Mouse (Mus musculus) liver, embryonic 13.5 days (tissue): Measurements from ENCODE around the gene Ahctf1. TPM values are rescaled to one million over a fixed set of nuclear protein-coding genes. Genes with fewer than 3 reads are reported as not detected.
A peak's percentile ranks its signal among the peaks of the same experiment; 100 is the strongest.
"Not testable (repeated sequence)": the region's sequence is repeated elsewhere in the genome, so short reads cannot be mapped to it uniquely, and the experiment has no call there.

Source experiments
- ATAC-seq: fragments of 200-750 bp; cut with Nextera tagmentation; 2 replicates; pipeline ENCODE4 v1.8.0; 2017; ENCODE audit warnings: low read depth, mild to moderate bottlenecking, moderate number of reproducible peaks, moderate library complexity
- DNase-seq: peaks from one replicate; pipeline ENCODE4 v3.0.0; 2022
- H3K27ac ChIP-seq: fragments of 300-500 bp; sonication (generic); 2 replicates; pipeline ENCODE4 v1.5.1; 2015; ENCODE audit warnings: moderate library complexity, mild to moderate bottlenecking, inconsistent platforms
- H3K27me3 ChIP-seq: fragments of 300-500 bp; sonication (generic); 2 replicates; pipeline ENCODE4 v1.6.1; 2015; ENCODE audit warnings: mild to moderate bottlenecking, inconsistent platforms
- H3K36me3 ChIP-seq: fragments of 300-500 bp; sonication (generic); 2 replicates; pipeline ENCODE4 v1.6.1; 2015; ENCODE audit warnings: mild to moderate bottlenecking, inconsistent platforms
- H3K4me1 ChIP-seq: fragments of 300-500 bp; sonication (generic); replicated peaks from 2 replicates; pipeline ENCODE4 v1.6.1; 2015; ENCODE audit warnings: inconsistent platforms
- H3K4me2 ChIP-seq: fragments of 300-500 bp; sonication (generic); 2 replicates; pipeline ENCODE4 v1.6.1; 2015; ENCODE audit warnings: inconsistent platforms, mild to moderate bottlenecking, moderate library complexity
- H3K4me3 ChIP-seq: fragments of 300-500 bp; sonication (generic); replicated peaks from 2 replicates; pipeline ENCODE4 v1.5.1; 2015; ENCODE audit warnings: mild to moderate bottlenecking, inconsistent platforms
- H3K9ac ChIP-seq: fragments of 300-500 bp; sonication (generic); 2 replicates; pipeline ENCODE4 v1.6.1; 2015; ENCODE audit warnings: mild to moderate bottlenecking, inconsistent platforms
- H3K9me3 ChIP-seq: fragments of 300-500 bp; sonication (generic); replicated peaks from 2 replicates; pipeline ENCODE4 v1.6.1; 2016; ENCODE audit warnings: inconsistent platforms
- WGBS: fragments of 180-500 bp; shearing (Covaris S2); methylation state at CpG from one replicate; pipeline ENCODE4 v1.1.7; 2015; ENCODE audit not compliant: insufficient replicate concordance; 5-methylcytosine and 5-hydroxymethylcytosine counted together
- polyA plus RNA-seq: library from polyadenylated mRNA; unstranded; fragments of >200 nt; fragmentation: Nextera tagmentation; extraction: Ambion mirVana; gene quantifications from 2 replicates; pipeline ENCODE4 v1.2.1, GENCODE M21; 2015

The Ahctf1 gene
- polyA plus RNA-seq, 1 experiment from 2014 or later: 19.7 TPM

- Histone ChIP-seq H3K27me3 (no peaks in the 10 kb centered on the region), H3K4me1 (peaks cover 36% of the 10 kb centered on the region), H3K4me2 (no peak overlapping the region), H3K4me3 (no peak overlapping the region), H3K9ac (no peak overlapping the region), H3K9me3 (no peaks in the 10 kb centered on the region; the same call in 1 of the 2 replicates), H3K36me3 (0 out of 2 replicates have a peak, but pooled peaks cover 3% of the 10 kb centered on the region), H3K27ac (no peak overlapping the region)
- ATAC-seq: no peak
- WGBS: 31% methylated on average over 7 of the region's 7 CpGs
- DNase-seq: no peak
These were observed 29.3 kb upstream of the Ahctf1 start for GRCm38 (mm10) chr1:179832710-179833240.

DNA sequence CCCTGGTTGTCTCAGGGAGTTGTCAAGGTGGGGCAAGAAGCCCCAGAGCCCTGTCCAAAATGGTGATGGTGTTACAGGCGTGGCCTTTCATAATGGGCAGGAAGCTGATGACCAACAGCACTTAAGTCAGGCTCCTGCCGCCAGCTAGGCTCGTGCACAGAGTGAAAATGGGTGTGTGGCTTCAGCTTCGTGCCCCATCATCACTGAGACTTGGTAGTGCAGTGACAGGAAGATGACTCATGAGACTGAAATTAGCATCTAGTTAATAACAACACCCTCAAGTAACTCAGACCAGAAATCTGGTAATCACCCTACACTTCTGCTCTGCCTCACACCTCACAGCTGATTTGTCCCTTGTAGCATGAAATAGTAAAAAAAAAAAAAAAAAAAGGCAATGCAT, 25.4 kb upstream of the Ahctf1 start:
- H3K4me3 ChIP-seq: no peak overlapping the region
- H3K4me2 ChIP-seq: no peak overlapping the region
- 37% methylated on average over 4 of the region's 4 CpGs for WGBS
- no peak overlapping the region for H3K9ac ChIP-seq
- no peaks in the 10 kb centered on the region for H3K36me3 ChIP-seq
- DNase-seq (no peak), ATAC-seq (no peak)
- H3K27me3 ChIP-seq: no peaks in the 10 kb centered on the region
- H3K9me3 ChIP-seq: no peaks in the 10 kb centered on the region
- no peak overlapping the region for H3K27ac ChIP-seq
- H3K4me1 ChIP-seq: peaks cover 22% of the 10 kb centered on the region; the same call in 1 of the 2 replicates

DNA sequence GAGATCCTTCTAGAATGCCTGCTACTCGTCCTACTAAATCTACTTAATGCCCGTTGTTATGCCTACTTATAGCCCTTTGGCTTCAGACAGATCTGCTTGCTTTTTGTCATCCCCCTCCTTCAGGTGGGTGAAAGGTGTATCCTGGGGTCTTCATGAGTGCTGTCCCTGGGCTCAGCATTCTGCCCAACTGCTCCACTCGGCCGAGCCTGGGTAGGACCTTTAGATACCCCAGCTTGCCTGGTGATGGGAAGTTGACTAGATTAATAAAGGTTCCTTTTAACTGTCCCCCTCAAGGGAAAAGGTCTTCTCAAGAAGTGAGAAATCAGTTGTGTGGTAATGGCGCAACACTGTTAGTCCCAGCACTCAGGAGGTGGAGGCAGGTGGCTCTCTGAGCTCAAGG, 24.6 kb upstream of the Ahctf1 start:
- Histone ChIP-seq H3K27ac (no peak overlapping the region), H3K36me3 (no peaks in the 10 kb centered on the region), H3K4me2 (no peak overlapping the region), H3K4me1 (peaks cover 23% of the 10 kb centered on the region; the same call in 1 of the 2 replicates), H3K27me3 (no peaks in the 10 kb centered on the region), H3K9ac (no peak overlapping the region), H3K9me3 (no peaks in the 10 kb centered on the region), H3K4me3 (no peak overlapping the region)
- WGBS: 77% methylated on average over 5 of the region's 5 CpGs
- no peak for DNase-seq
- no peak for ATAC-seq

GRCm38 (mm10) chr1:179824549-179824948, 21.1 kb upstream of the Ahctf1 start:
- Histone ChIP-seq H3K9me3 (no peaks in the 10 kb centered on the region), H3K9ac (no peak overlapping the region), H3K4me2 (no peak overlapping the region), H3K27me3 (no peaks in the 10 kb centered on the region), H3K4me1 (0 out of 2 replicates have a peak, but pooled peaks cover 9% of the 10 kb centered on the region), H3K4me3 (no peak overlapping the region), H3K27ac (no peak overlapping the region), H3K36me3 (no peaks in the 10 kb centered on the region)
- DNase-seq (no peak), ATAC-seq (no peak)
- 66% methylated on average over 5 of the region's 5 CpGs for WGBS

DNA sequence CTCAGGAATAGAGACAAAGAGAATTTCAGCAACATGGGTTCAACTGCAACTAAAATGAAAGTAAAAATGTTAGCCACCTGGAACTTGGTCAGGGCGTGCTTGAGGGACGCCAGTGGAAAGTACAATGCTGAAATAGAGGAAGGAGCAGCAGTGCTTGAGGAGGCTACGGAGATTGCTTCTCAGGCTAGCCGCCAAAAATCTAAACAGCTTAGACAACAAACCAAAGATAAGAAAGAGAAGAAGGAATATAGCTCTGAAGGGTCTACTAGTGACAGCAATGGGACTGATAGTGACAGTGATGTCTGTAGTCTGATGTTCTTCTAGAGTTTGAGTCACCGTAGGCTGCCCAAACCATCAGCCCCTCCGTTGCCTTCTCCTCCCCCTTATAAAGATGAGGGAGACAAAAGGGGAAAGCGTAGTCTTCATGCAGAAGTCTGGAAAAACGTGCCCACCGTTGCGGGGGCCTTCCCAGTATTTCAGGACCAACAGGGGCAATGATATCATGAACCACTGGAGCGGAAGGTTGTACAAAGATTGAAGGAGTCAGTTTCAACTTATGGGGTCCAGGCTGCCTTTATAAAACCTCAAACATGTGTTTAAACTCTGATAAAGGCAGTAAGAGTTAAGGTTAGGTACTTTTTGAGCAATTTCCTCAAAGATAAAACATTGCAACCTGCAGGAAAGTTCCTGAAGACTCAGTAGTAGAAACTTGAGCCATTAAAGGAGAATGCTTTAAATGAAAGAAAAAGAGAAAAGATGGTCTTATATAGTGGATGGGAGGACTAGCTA, 15.2 kb upstream of the Ahctf1 start:
- Histone ChIP-seq H3K4me2 (peak overlapping the region; percentile 43), H3K4me1 (peaks cover 21% of the 10 kb centered on the region), H3K27ac (peak overlapping the region; percentile 13; the same call in 1 of the 2 replicates), H3K9ac (peak overlapping the region; percentile 29; the same call in 1 of the 2 replicates)
- not testable (repeated sequence) for H3K36me3 ChIP-seq, H3K9me3 ChIP-seq, ATAC-seq, H3K4me3 ChIP-seq, H3K27me3 ChIP-seq
- peak; percentile 17 for DNase-seq
- WGBS: 32% methylated on average over 11 of the region's 11 CpGs

- no peak for DNase-seq
- Histone ChIP-seq H3K4me2 (no peak overlapping the region), H3K4me1 (peaks cover 47% of the 10 kb centered on the region), H3K27ac (no peak overlapping the region), H3K9me3 (no peaks in the 10 kb centered on the region), H3K4me3 (no peak overlapping the region), H3K36me3 (no peaks in the 10 kb centered on the region), H3K27me3 (no peaks in the 10 kb centered on the region), H3K9ac (no peak overlapping the region)
- 71% methylated on average over 2 of the region's 2 CpGs for WGBS
- ATAC-seq: no peak
These were observed 11.1 kb upstream of the Ahctf1 start for GRCm38 (mm10) chr1:179814616-179815015.

GRCm38 (mm10) chr1:179813385-179813784, 9.9 kb upstream of the Ahctf1 start:
- 5% methylated on average over 2 of the region's 2 CpGs for WGBS
- peak; percentile 34 for DNase-seq
- Histone ChIP-seq H3K4me1 (peaks cover 53% of the 10 kb centered on the region), H3K27me3 (no peaks in the 10 kb centered on the region), H3K9ac (no peak overlapping the region), H3K36me3 (no peaks in the 10 kb centered on the region), H3K4me3 (no peak overlapping the region), H3K9me3 (no peaks in the 10 kb centered on the region), H3K27ac (no peak overlapping the region), H3K4me2 (no peak overlapping the region)
- peak; percentile 87 for ATAC-seq

DNA sequence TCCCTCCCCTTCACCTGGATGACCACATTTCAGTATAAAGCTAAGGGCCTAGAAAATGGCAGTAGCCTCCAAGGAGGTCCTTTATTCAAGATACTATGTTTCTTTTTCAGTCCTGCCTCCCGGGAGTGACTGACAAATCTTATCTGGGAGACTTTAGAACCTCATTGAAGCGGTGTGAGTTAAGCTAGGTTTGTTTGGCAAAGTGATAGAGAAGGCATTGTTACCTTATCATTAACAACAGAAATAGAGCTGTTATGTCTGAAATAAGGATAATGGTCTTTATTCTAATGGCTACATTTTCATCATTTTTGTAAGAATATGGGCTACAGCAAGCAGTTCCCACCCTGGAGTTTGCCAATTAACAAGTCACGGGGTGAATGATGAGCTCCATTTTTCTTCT, 4.8 kb upstream of the Ahctf1 start:
- WGBS: 21% methylated on average over 3 of the region's 3 CpGs
- Histone ChIP-seq H3K9ac (0 out of 2 replicates have a peak overlapping the region, but pooled peaks have one; percentile 18), H3K4me1 (peaks cover 76% of the 10 kb centered on the region), H3K4me2 (no peak overlapping the region), H3K4me3 (no peak overlapping the region), H3K36me3 (no peaks in the 10 kb centered on the region), H3K9me3 (no peaks in the 10 kb centered on the region), H3K27ac (peak overlapping the region; percentile 70), H3K27me3 (no peaks in the 10 kb centered on the region)
- DNase-seq: no peak
- no peak for ATAC-seq

- Histone ChIP-seq H3K27ac (peak overlapping the region; percentile 70), H3K4me1 (peaks cover 67% of the 10 kb centered on the region), H3K4me3 (no peak overlapping the region), H3K9ac (no peak overlapping the region), H3K27me3 (no peaks in the 10 kb centered on the region), H3K9me3 (no peaks in the 10 kb centered on the region), H3K36me3 (no peaks in the 10 kb centered on the region), H3K4me2 (peak overlapping the region; percentile 5; the same call in 1 of the 2 replicates)
- DNase-seq (no peak), ATAC-seq (no peak)
- WGBS: 44% methylated on average over 4 of the region's 4 CpGs
These were observed 4.0 kb upstream of the Ahctf1 start for GRCm38 (mm10) chr1:179807468-179807867.

DNA sequence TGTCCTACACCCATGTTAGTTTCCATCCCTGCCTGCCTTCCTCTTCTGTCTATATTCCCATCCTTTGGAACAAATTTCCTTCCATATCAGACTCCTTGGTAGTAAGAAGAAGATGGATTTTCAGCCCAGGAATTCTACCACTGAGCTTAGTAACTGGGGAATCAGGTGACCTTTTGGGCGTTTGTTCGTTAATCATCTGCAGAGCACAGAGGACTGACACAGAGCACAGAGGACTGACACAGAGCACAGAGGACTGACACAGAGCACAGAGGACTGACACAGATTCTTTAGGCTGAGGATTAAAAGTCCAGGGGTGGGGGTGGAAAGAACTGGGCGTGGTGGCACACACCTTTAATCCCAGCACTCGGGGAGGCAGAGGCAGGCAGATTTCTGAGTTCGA, 2.3 kb upstream of the Ahctf1 start:
- Histone ChIP-seq H3K36me3 (no peaks in the 10 kb centered on the region), H3K9me3 (no peaks in the 10 kb centered on the region), H3K4me3 (no peak overlapping the region), H3K27ac (peak overlapping the region; percentile 100), H3K4me1 (peaks cover 72% of the 10 kb centered on the region), H3K27me3 (no peaks in the 10 kb centered on the region), H3K4me2 (no peak overlapping the region), H3K9ac (no peak overlapping the region; the same call in 1 of the 2 replicates)
- ATAC-seq: no peak
- no peak for DNase-seq
- WGBS: 69% methylated on average over 5 of the region's 5 CpGs

- WGBS: 7% methylated on average over 11 of the region's 11 CpGs
- peak overlapping the region; percentile 99 for H3K9ac ChIP-seq
- H3K27ac ChIP-seq: peak overlapping the region; percentile 100
- ATAC-seq (no peak), DNase-seq (peak; percentile 46)
- H3K9me3 ChIP-seq: no peaks in the 10 kb centered on the region
- H3K4me3 ChIP-seq: peak overlapping the region; percentile 95
- H3K27me3 ChIP-seq: no peaks in the 10 kb centered on the region
- peaks cover 77% of the 10 kb centered on the region for H3K4me1 ChIP-seq
- peaks cover 10% of the 10 kb centered on the region for H3K36me3 ChIP-seq
- peak overlapping the region; percentile 95 for H3K4me2 ChIP-seq
These were observed 831 bp upstream of the Ahctf1 start for GRCm38 (mm10) chr1:179804140-179804881.
